Mouse (Mus musculus): ENCODE results near the gene Dnah7a. TPM values are rescaled to one million over a fixed set of nuclear protein-coding genes. Genes with fewer than 3 reads are reported as not detected.
"Not testable (repeated sequence)": the region's sequence is repeated elsewhere in the genome, so short reads cannot be mapped to it uniquely, and the experiment has no call there.

Gene Dnah7a
- total RNA-seq (2014; rRNA removed) (1.4 and 11.7 TPM in 2 replicates), polyA plus RNA-seq (2015; fragmentation: Nextera tagmentation; extraction: Ambion mirVana) (6.8 and 7.9 TPM in 2 replicates)

DNA sequence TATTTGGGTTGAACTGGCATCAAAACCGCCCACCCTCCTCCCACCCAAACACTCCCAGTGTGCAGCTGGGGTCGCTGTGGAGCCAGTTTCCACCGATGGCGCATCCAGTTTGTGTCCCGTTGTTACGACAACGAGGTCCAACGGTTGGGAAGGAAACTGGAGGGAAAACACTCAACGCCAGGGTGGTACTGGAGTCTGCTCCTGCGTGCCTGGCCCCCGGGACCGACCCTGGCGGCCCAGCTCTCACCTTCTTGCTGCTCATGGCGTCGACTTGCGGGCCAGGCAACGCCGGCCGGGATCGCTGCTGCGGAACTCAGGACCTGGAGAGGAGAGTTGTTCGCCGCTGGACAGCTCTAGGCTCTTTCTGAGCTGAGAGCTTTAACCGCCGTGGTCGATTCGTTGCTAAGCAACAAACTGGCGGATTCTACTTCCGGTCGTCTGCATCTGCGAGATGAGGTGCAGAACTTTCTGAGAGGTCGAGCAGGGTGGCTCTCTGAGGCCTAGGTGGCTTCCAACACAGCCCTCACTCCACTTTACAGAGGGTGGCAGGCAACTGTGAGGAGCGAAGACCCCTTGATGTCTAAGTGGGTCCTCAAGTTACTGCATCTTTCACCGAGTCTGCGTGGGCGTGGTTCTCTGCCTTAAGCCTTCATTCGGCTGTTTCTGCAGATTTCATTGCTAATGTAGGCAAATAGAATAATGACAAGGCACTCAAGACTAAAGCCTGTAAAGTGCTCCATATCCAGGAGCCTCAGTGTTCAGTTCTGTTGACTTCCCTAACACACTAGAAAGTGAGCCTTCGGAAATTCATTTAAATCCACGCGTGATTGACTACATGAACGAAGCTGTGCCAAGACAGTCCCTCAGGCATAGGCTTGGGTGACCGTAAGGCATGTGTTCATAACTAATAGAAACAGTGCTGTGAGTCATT is at the start of gene Dnah7a:
Dnah7a (minus strand) TSS at position 354 of the 931 bp plus-strand sequence.
- H3K27ac ChIP-seq = peak within 1 kb of the TSS; percentile 73
- H3K4me1 ChIP-seq (ENCODE audit: insufficient read depth, low read length) = no peaks in the 10 kb centered on the region
- H3K36me3 ChIP-seq (ENCODE audit: insufficient read depth, low read length) = no peaks in the 10 kb centered on the region
- peak within 1 kb of the TSS; percentile 72 for H3K4me2 ChIP-seq (ENCODE audit: low read depth, low read length)
- H3K9ac ChIP-seq (replicated peaks; ENCODE audit: low read length) = peak within 1 kb of the TSS; percentile 51
- DNase-seq (ENCODE audit: low spot score) (peak; percentile 88), ATAC-seq (peak; percentile 92)
- H3K4me3 ChIP-seq (ENCODE audit: low read length) = peak within 1 kb of the TSS; percentile 55
- H3K27me3 ChIP-seq (ENCODE audit: insufficient read depth, low read length) = no peaks in the 10 kb centered on the region
- peak; percentile 77 for TF ChIP-seq CTCF (IDR thresholded peaks at IDR 0.05; ENCODE audit: low read depth)
- 11% methylated on average over 42 of the region's 42 CpGs for WGBS
- no peaks in the 10 kb centered on the region for H3K9me3 ChIP-seq (ENCODE audit: low read length)

DNA sequence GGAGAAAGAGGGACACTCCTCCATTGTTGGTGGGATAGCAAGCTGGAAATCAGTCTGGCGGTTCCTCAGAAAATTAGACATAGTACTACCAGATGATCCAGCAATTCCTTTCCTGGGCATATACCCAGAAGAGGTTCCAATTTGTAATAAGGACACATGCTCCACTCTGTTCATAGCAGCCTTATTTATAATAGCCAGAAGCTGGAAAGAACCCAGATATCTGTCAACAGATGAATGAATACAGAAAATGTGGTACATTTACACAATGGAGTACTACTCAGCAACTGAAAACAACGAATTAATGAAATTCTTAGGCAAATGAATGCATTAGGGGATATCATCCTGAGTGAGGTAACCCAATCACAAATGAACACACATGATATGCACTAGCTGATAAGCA is 46.9 kb upstream of the Dnah7a start:
- not testable (repeated sequence) for H3K4me2 ChIP-seq (ENCODE audit: low read depth, low read length); H3K27me3 ChIP-seq (ENCODE audit: insufficient read depth, low read length); H3K4me1 ChIP-seq (ENCODE audit: insufficient read depth, low read length); H3K9ac ChIP-seq (replicated peaks; ENCODE audit: low read length); H3K4me3 ChIP-seq (ENCODE audit: low read length); DNase-seq (ENCODE audit: low spot score); H3K36me3 ChIP-seq (ENCODE audit: insufficient read depth, low read length); H3K9me3 ChIP-seq (ENCODE audit: low read length); ATAC-seq; H3K27ac ChIP-seq
- 82% methylated on average over 2 of the region's 2 CpGs for WGBS

DNA sequence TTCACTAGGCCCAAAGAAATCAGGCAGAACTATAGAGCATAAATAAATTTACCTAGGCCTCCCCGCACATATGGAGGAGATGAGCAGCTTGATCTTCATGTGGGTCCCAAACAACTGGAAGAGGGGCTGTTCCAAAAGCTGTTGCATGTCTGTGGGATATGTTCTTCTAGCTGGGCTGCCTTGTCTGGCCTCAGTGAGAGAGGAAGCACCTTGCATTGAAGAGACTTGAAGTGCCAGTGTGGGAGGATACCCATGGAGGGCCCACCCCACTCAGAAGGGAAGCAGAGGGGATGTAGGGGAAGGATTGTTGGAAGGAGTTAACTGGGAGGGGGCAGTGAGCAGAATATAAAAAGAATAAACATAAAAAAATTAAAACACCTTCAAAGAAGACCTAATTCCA is 44.6 kb upstream of the Dnah7a start:
- ATAC-seq = no peak

DNA sequence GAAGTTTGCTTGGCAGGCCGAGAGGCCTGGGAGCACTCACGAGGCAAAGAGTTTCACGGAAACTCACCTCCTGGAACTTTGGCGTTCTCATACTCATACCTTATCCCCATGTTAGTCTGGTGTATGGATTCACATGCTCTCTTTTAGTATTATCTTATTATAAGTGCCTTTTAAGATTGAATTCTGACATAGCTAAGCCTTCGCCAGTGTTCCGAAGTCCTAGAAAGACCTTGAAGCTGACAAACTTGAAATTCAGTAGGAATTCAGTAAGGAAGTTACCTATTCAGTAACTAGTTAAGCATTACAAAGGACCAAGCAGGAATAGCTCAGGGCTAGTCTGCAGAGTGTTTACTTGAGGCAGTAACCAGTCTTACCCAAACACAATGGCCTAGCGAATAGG is 44.1 kb upstream of the Dnah7a start:
- not testable (repeated sequence) for H3K4me3 ChIP-seq (ENCODE audit: low read length); H3K36me3 ChIP-seq (ENCODE audit: insufficient read depth, low read length); H3K4me1 ChIP-seq (ENCODE audit: insufficient read depth, low read length); DNase-seq (ENCODE audit: low spot score); H3K27ac ChIP-seq; H3K4me2 ChIP-seq (ENCODE audit: low read depth, low read length); ATAC-seq; H3K9me3 ChIP-seq (ENCODE audit: low read length); H3K9ac ChIP-seq (replicated peaks; ENCODE audit: low read length); H3K27me3 ChIP-seq (ENCODE audit: insufficient read depth, low read length)
- WGBS = 90% methylated on average over 7 of the region's 7 CpGs

More for the DNA sequence above, 44.6 kb upstream of the Dnah7a start:
- no peaks in the 10 kb centered on the region for H3K4me1 ChIP-seq (ENCODE audit: insufficient read depth, low read length)
- H3K4me3 ChIP-seq (ENCODE audit: low read length) = no peak overlapping the region
- WGBS = 83% methylated on average over 1 of the region's 1 CpGs
- no peak overlapping the region for H3K4me2 ChIP-seq (ENCODE audit: low read depth, low read length)
- no peak for DNase-seq (ENCODE audit: low spot score)
- H3K36me3 ChIP-seq (ENCODE audit: insufficient read depth, low read length) = no peaks in the 10 kb centered on the region
- no peaks in the 10 kb centered on the region for H3K27me3 ChIP-seq (ENCODE audit: insufficient read depth, low read length)
- H3K9ac ChIP-seq (replicated peaks; ENCODE audit: low read length) = no peak overlapping the region
- TF ChIP-seq CTCF (IDR thresholded peaks at IDR 0.05; ENCODE audit: low read depth) = no peak
- H3K27ac ChIP-seq = no peak overlapping the region
- H3K9me3 ChIP-seq (ENCODE audit: low read length) = no peaks in the 10 kb centered on the region

DNA sequence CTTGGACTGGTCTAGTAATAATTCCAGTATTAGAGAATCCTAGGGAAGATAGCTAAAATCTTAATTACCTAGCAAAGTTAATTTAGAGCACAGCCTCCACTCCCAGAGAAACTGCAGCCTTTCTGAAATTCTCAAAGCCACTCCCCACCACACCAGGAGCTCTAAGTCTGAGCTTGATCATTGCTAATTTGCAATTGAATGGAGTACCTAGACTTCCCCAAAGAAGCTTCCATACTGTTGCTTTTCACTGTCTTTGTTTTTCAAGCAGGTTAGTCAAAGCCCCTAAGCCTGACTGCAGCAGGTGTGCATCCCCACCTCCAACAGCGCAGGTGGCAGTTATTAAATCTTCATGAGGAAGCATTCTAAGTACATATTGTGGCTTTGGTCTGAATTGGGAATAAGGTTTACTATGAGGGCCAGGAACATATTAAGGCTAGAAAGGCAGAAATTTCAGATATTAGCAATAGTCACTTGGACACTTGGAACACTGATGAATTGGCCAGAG is 43.3 kb upstream of the Dnah7a start:
- not testable (repeated sequence) for ATAC-seq; H3K27me3 ChIP-seq (ENCODE audit: insufficient read depth, low read length); H3K4me2 ChIP-seq (ENCODE audit: low read depth, low read length); H3K9me3 ChIP-seq (ENCODE audit: low read length); H3K4me3 ChIP-seq (ENCODE audit: low read length); DNase-seq (ENCODE audit: low spot score); H3K27ac ChIP-seq; H3K36me3 ChIP-seq (ENCODE audit: insufficient read depth, low read length); H3K4me1 ChIP-seq (ENCODE audit: insufficient read depth, low read length); H3K9ac ChIP-seq (replicated peaks; ENCODE audit: low read length)
- WGBS = 61% methylated on average over 1 of the region's 1 CpGs

DNA sequence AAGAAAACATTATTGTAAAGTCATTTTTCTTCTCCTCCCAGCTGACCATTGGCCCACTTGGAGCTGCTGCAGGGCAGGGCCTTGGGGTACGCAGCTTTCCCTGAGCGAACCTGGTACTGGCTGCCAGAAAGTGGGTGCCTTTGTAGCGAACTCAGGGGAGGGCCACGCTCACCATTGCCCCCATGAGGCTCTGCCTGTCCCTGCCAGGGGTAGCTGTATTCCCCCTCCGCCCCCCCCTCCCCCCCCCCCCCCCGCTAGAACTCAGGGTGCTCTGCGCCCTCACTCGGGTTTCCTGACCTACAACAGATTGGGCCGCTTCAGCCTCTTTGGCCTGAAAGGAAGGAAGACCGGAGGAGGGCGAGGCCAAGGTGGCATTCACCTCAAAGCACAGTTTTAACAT is 42.0 kb upstream of the Dnah7a start:
- Histone ChIP-seq H3K4me1 (ENCODE audit: insufficient read depth, low read length) (no peaks in the 10 kb centered on the region), H3K36me3 (ENCODE audit: insufficient read depth, low read length) (no peaks in the 10 kb centered on the region), H3K9ac (replicated peaks; ENCODE audit: low read length) (no peak overlapping the region), H3K27ac (no peak overlapping the region), H3K4me2 (ENCODE audit: low read depth, low read length) (no peak overlapping the region), H3K9me3 (ENCODE audit: low read length) (no peaks in the 10 kb centered on the region), H3K4me3 (ENCODE audit: low read length) (no peak overlapping the region), H3K27me3 (ENCODE audit: insufficient read depth, low read length) (no peaks in the 10 kb centered on the region)
- WGBS = 31% methylated on average over 9 of the region's 11 CpGs
- DNase-seq (ENCODE audit: low spot score) = no peak
- TF ChIP-seq CTCF (IDR thresholded peaks at IDR 0.05; ENCODE audit: low read depth) = no peak
- ATAC-seq = no peak

DNA sequence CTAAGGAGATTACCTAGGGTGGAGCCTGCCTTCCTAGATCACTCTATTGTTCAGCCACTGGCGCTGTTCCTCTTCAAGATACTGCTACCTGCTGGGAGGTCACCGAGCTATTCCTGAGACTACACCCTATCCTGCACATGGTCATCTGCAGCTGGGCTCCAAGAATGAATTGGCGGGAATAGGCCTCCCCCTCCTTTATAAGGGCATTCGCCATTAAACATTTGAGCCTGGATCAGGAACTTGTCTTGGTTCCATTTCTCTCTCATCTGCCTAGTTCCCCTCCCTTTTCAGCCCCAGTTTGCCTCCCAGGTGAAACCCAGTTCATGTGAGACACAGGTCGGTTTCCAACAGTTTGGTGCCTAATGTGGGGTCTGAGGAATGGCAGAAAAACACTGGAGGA is 39.4 kb upstream of the Dnah7a start:
- H3K9ac ChIP-seq (replicated peaks; ENCODE audit: low read length) = no peak overlapping the region
- no peaks in the 10 kb centered on the region for H3K36me3 ChIP-seq (ENCODE audit: insufficient read depth, low read length)
- H3K4me1 ChIP-seq (ENCODE audit: insufficient read depth, low read length) = no peaks in the 10 kb centered on the region
- H3K9me3 ChIP-seq (ENCODE audit: low read length) = no peaks in the 10 kb centered on the region
- WGBS = 68% methylated on average over 5 of the region's 5 CpGs
- ATAC-seq (no peak), DNase-seq (ENCODE audit: low spot score) (no peak)
- no peaks in the 10 kb centered on the region for H3K27me3 ChIP-seq (ENCODE audit: insufficient read depth, low read length)
- no peak for TF ChIP-seq CTCF (IDR thresholded peaks at IDR 0.05; ENCODE audit: low read depth)
- H3K4me3 ChIP-seq (ENCODE audit: low read length) = no peak overlapping the region
- no peak overlapping the region for H3K4me2 ChIP-seq (ENCODE audit: low read depth, low read length)
- H3K27ac ChIP-seq = no peak overlapping the region
